Mouse (Mus musculus): ENCODE results near the gene Sdccag8. TPM values are rescaled to one million over a fixed set of nuclear protein-coding genes. Genes with fewer than 3 reads are reported as not detected.

The Sdccag8 gene
- polyA plus RNA-seq, 1 experiment from 2014 or later = 22.6 TPM

GRCm38 (mm10) chr1:177061761-177062160 lies 247.3 kb downstream of the Sdccag8 start:
- H3K36me3 ChIP-seq (ENCODE audit: control insufficient read depth, insufficient read depth, low read length) = no peaks in the 10 kb centered on the region
- H3K9ac ChIP-seq (replicated peaks; ENCODE audit: low read depth, low read length) = no peak overlapping the region
- H3K27me3 ChIP-seq (ENCODE audit: control insufficient read depth, insufficient read depth, low read length) = no peaks in the 10 kb centered on the region
- H3K27ac ChIP-seq (ENCODE audit: low read depth, low read length) = no peak overlapping the region
- H3K4me1 ChIP-seq (ENCODE audit: control insufficient read depth, insufficient read depth, low read length) = no peaks in the 10 kb centered on the region
- no peaks in the 10 kb centered on the region for H3K9me3 ChIP-seq (ENCODE audit: control insufficient read depth, low read length)
- no peak overlapping the region for H3K4me3 ChIP-seq (ENCODE audit: low read depth, low read length)
- H3K4me2 ChIP-seq (ENCODE audit: low read depth, low read length) = no peak overlapping the region
- ATAC-seq (ENCODE audit: low read depth) = no peak
- WGBS = 91% methylated on average over 2 of the region's 2 CpGs

DNA sequence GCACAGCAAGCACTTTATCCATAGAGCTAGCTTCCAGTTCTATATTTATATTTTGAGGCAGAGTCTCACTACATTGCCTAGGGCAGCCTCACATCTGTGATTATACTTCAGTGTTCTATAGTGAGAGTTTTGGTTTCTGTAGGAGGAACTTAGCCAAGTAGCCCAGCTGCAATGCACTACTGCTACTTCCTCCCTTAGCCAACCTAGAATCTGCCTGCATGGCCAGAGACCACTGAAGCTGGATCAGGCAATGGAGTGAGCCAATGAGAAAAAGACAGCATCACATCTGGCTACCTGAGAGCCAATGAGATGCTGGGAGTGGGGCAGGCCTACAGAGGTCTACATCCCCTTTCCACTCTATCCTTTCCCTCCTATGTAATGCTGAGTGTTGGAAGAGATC lies 251.3 kb downstream of the Sdccag8 start:
- Histone ChIP-seq H3K4me1 (ENCODE audit: control insufficient read depth, insufficient read depth, low read length) (no peaks in the 10 kb centered on the region), H3K9me3 (ENCODE audit: control insufficient read depth, low read length) (no peaks in the 10 kb centered on the region), H3K27ac (ENCODE audit: low read depth, low read length) (no peak overlapping the region), H3K4me2 (ENCODE audit: low read depth, low read length) (no peak overlapping the region), H3K9ac (replicated peaks; ENCODE audit: low read depth, low read length) (no peak overlapping the region), H3K27me3 (ENCODE audit: control insufficient read depth, insufficient read depth, low read length) (no peaks in the 10 kb centered on the region), H3K4me3 (ENCODE audit: low read depth, low read length) (no peak overlapping the region), H3K36me3 (ENCODE audit: control insufficient read depth, insufficient read depth, low read length) (no peaks in the 10 kb centered on the region)
- ATAC-seq (ENCODE audit: low read depth) = no peak

DNA sequence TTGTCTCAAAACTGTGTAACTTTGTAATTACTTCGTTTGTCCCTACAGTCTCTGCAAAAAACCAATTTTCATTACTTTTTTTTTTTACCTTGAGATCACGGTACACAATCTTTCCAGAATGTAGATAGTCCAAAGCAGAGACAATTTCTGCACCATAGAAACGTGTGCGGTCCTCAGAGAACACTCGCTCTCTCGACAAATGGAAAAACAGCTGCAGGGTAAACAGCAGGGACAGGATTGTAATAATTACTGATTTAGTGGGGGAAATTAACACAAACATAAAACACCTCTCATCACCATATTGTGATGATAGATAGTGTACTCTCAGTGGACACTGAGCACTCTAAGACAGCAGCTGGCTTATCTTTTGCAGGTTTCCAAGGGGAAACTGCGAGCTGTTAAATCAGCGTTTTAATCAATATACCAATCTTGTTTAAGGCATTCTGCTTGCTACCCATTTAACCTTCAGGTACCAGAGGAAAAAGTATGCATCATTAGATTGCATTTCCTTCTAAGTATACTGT lies 252.7 kb downstream of the Sdccag8 start:
- no peak overlapping the region for H3K4me3 ChIP-seq (ENCODE audit: low read depth, low read length)
- H3K9me3 ChIP-seq (ENCODE audit: control insufficient read depth, low read length) = no peaks in the 10 kb centered on the region
- peak; percentile 61; the same call in 1 of the 2 replicates for ATAC-seq (ENCODE audit: low read depth)
- no peaks in the 10 kb centered on the region for H3K36me3 ChIP-seq (ENCODE audit: control insufficient read depth, insufficient read depth, low read length)
- no peak overlapping the region for H3K9ac ChIP-seq (replicated peaks; ENCODE audit: low read depth, low read length)
- H3K27ac ChIP-seq (ENCODE audit: low read depth, low read length) = no peak overlapping the region
- no peak overlapping the region for H3K4me2 ChIP-seq (ENCODE audit: low read depth, low read length)
- no peaks in the 10 kb centered on the region for H3K4me1 ChIP-seq (ENCODE audit: control insufficient read depth, insufficient read depth, low read length)
- no peaks in the 10 kb centered on the region for H3K27me3 ChIP-seq (ENCODE audit: control insufficient read depth, insufficient read depth, low read length)
- WGBS = 48% methylated on average over 8 of the region's 8 CpGs

DNA sequence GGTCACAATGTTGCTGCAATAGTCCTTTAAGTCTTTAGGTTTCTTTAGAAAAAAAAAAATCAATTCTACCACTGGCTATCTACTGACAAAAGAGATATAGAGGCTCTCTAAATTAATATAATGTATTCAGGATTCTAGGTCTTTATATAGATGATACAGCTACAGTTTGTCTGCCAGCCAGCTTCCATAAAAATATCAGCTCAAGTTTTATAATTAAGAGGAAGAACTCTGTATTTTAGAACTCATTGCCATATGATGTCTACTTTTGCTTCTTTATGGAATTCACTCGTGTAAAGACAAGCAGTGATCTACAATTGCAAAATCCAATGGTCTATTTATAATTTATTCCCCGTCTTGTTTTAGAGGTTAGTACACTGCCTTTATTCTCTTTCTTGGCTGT lies 254.7 kb downstream of the Sdccag8 start:
- H3K4me2 ChIP-seq (ENCODE audit: low read depth, low read length) = no peak overlapping the region
- no peak for ATAC-seq (ENCODE audit: low read depth)
- no peak overlapping the region for H3K4me3 ChIP-seq (ENCODE audit: low read depth, low read length)
- no peaks in the 10 kb centered on the region for H3K27me3 ChIP-seq (ENCODE audit: control insufficient read depth, insufficient read depth, low read length)
- whole genome bisulfite sequencing = 93% methylated on average over 2 of the region's 2 CpGs
- no peaks in the 10 kb centered on the region for H3K36me3 ChIP-seq (ENCODE audit: control insufficient read depth, insufficient read depth, low read length)
- no peaks in the 10 kb centered on the region for H3K9me3 ChIP-seq (ENCODE audit: control insufficient read depth, low read length)
- H3K4me1 ChIP-seq (ENCODE audit: control insufficient read depth, insufficient read depth, low read length) = no peaks in the 10 kb centered on the region
- no peak overlapping the region for H3K27ac ChIP-seq (ENCODE audit: low read depth, low read length)
- H3K9ac ChIP-seq (replicated peaks; ENCODE audit: low read depth, low read length) = no peak overlapping the region

MicroRNAs encoded within 50 kb of the gene (microRNA counts, 519-probe panel; counts per million panel counts)
- 4,857 counts per million, percentile 67 among the panel's probes with 10 or more counts for microRNA mmu-miR-350

Small RNAs within 50 kb of the gene (microRNA-seq; reads per million reads assigned to microRNA genes)
- gene Gm25993 (not detected), gene Mir350 (487 reads per million, percentile 70 among the genes with 10 or more reads in this experiment)

Other genes starting within 250 kb of the Sdccag8 start
- 123 and 157 TPM in 2 replicates for gene Cep170, start 593 bp upstream of the Sdccag8 start, polyA plus RNA-seq (2014; fragmentation: Nextera tagmentation; extraction: Ambion mirVana)

All from neural tube, embryonic 14.5 days (tissue).